Mouse (Mus musculus): ENCODE measurements around the gene Ap1m1.

GRCm38 (mm10) chr8:72265342-72265741 lies 25.5 kb downstream of the Ap1m1 start:
- TF ChIP-seq CHD2 (IDR thresholded peaks at IDR 0.05; ENCODE audit: low read depth, low read length): no peak
- TF ChIP-seq HCFC1 (IDR thresholded peaks at IDR 0.05; ENCODE audit: borderline replicate concordance, insufficient read depth, low read length): no peak
